Mouse (Mus musculus) embryonic facial prominence, embryonic 10.5 days (tissue): ENCODE results near the gene Stt3b. TPM values are rescaled to one million over a fixed set of nuclear protein-coding genes. Genes with fewer than 3 reads are reported as not detected.
A peak's percentile ranks its signal among the peaks of the same experiment; 100 is the strongest.

ENCODE experiments used
- DNase-seq: peaks from one replicate; pipeline ENCODE4 v3.0.0-alpha.2; 2017; ENCODE audit warnings: low spot score
- H3K27ac ChIP-seq: fragments of 300-500 bp; sonication (generic); replicated peaks from 2 replicates; pipeline ENCODE4 v1.5.1; 2016; ENCODE audit warnings: mild to moderate bottlenecking
- H3K27me3 ChIP-seq: fragments of 300-500 bp; sonication (generic); replicated peaks from 2 replicates; pipeline ENCODE4 v1.6.1; 2016; ENCODE audit warnings: low read depth, mild to moderate bottlenecking; ENCODE audit not compliant: poor library complexity, severe bottlenecking
- H3K36me3 ChIP-seq: fragments of 300-500 bp; sonication (generic); replicated peaks from 2 replicates; pipeline ENCODE4 v1.6.1; 2016; ENCODE audit warnings: mild to moderate bottlenecking, moderate library complexity
- H3K4me1 ChIP-seq: fragments of 300-500 bp; sonication (generic); 2 replicates; pipeline ENCODE4 v1.6.1; 2016
- H3K4me3 ChIP-seq: fragments of 300-500 bp; sonication (generic); 2 replicates; pipeline ENCODE4 v1.5.1; 2016; ENCODE audit warnings: mild to moderate bottlenecking, moderate library complexity
- H3K9me3 ChIP-seq: fragments of 300-500 bp; sonication (generic); 2 replicates; pipeline ENCODE4 v1.6.1; 2016; ENCODE audit warnings: mild to moderate bottlenecking
- WGBS: fragments of 180-500 bp; shearing (Covaris S2); methylation state at CpG from one replicate; pipeline ENCODE4 v1.1.7; 2016; 5-methylcytosine and 5-hydroxymethylcytosine counted together
- polyA plus RNA-seq: library from polyadenylated mRNA; unstranded; fragments of >200 nt; fragmentation: Nextera tagmentation; extraction: Ambion mirVana; gene quantifications from 2 replicates; pipeline ENCODE4 v1.2.1, GENCODE M21; 2016

Gene Stt3b
- 85.4 and 93.6 TPM in 2 replicates for polyA plus RNA-seq

DNA sequence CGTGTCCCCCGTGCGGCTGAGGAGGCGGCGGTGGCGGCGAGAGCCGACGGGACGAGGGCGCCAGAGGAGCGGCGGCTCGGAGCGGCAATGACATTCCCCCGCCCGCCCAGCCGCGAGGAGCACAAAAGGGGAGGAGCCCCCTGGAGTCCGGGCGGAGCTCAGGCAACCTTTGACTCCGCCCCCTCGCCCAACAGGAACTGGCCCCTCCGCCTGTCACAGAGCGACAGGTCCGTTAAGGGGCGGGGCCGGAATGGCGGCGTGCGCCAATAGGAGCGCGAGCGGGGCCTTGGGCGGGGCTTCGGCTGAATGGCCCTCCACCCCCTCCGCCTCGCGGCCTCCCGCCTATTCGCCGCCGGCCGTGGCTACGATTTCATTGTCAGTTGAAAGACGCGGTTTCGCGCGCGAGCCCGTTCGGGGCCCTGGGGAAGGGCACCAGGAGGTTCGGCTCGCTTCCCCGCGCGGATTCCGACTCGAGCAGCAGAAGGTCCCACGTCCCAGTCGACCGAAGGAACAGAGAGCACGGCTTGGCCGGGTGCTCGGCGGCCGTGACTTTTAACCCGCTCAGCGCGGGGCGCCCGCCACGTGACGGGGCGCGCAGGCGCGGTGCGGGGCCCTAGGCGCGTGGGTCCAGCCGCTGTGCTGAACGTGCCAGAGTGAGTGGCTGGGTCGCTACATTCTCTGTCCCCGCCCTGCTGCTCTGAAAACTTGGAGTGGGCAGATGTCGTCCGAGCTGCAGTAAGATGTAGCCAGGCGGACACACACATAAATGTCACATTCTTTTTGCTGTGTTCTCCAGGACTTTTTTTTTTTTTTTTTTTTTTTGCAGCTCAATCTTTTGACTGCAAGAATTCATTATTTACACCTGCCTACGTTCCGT lies at the start of gene Stt3b:
Stt3b (minus strand) TSS at position 76 of the 877 bp plus-strand sequence.
- Histone ChIP-seq H3K9me3 (no peaks in the 10 kb centered on the region), H3K27ac (peak within 1 kb of the TSS; percentile 99), H3K36me3 (no peaks in the 10 kb centered on the region), H3K4me1 (peaks cover 44% of the 10 kb centered on the region), H3K27me3 (no peaks in the 10 kb centered on the region), H3K4me3 (peak within 1 kb of the TSS; percentile 98)
- peak; percentile 100 for DNase-seq
- under 1% methylated on average over 91 of the region's 91 CpGs for WGBS

DNA sequence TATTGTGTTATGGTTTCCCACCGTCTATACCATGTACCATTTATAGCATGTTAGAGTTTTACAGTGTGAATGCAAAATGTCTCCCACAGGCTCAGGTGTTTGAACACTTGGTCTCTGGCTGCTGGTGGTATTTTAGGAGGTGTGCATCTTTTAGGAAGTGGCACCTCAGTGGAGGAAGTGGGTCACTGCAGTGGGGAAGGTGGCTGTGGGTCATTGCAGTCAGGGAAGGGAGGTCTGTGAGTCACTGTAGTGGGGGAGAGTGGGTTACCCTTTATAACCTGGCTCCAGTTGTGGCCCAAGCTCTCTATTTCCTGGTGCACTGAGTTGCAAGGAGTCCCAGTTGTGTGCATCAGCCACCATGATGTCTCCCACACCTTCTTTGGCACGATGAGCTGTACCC lies 48.2 kb upstream of the Stt3b start:
- Histone ChIP-seq H3K27ac (no peak overlapping the region), H3K36me3 (no peaks in the 10 kb centered on the region), H3K27me3 (no peaks in the 10 kb centered on the region), H3K4me1 (peaks cover 20% of the 10 kb centered on the region), H3K4me3 (no peak overlapping the region), H3K9me3 (no peaks in the 10 kb centered on the region)
- DNase-seq = no peak
- WGBS = 89% methylated on average over 2 of the region's 2 CpGs

- no peak overlapping the region for H3K27ac ChIP-seq
- DNase-seq = no peak
- H3K4me3 ChIP-seq = no peak overlapping the region
- H3K27me3 ChIP-seq = no peaks in the 10 kb centered on the region
- H3K9me3 ChIP-seq = no peaks in the 10 kb centered on the region
- WGBS = 91% methylated on average over 1 of the region's 1 CpGs
- H3K4me1 ChIP-seq = peaks cover 20% of the 10 kb centered on the region
- H3K36me3 ChIP-seq = no peaks in the 10 kb centered on the region
Measured at GRCm38 (mm10) chr9:115357996-115358395, 47.8 kb upstream of the Stt3b start.

GRCm38 (mm10) chr9:115356731-115357458 lies 46.7 kb upstream of the Stt3b start:
- peak; percentile 45 for DNase-seq
- peak overlapping the region; percentile 48 for H3K27ac ChIP-seq
- no peak overlapping the region for H3K4me3 ChIP-seq
- no peaks in the 10 kb centered on the region for H3K9me3 ChIP-seq
- no peaks in the 10 kb centered on the region for H3K27me3 ChIP-seq
- no peaks in the 10 kb centered on the region for H3K36me3 ChIP-seq
- H3K4me1 ChIP-seq = peaks cover 20% of the 10 kb centered on the region
- WGBS = 37% methylated on average over 19 of the region's 19 CpGs

- H3K9me3 ChIP-seq = no peaks in the 10 kb centered on the region
- 0 out of 2 replicates have a peak overlapping the region, but pooled peaks have one; percentile 48 for H3K27ac ChIP-seq
- DNase-seq = no peak
- no peaks in the 10 kb centered on the region for H3K27me3 ChIP-seq
- H3K36me3 ChIP-seq = no peaks in the 10 kb centered on the region
- WGBS = 47% methylated on average over 5 of the region's 5 CpGs
- peaks cover 20% of the 10 kb centered on the region for H3K4me1 ChIP-seq
- H3K4me3 ChIP-seq = no peak overlapping the region
Measured at GRCm38 (mm10) chr9:115355972-115356371, 45.8 kb upstream of the Stt3b start.

- Histone ChIP-seq H3K36me3 (no peaks in the 10 kb centered on the region), H3K9me3 (no peaks in the 10 kb centered on the region), H3K27ac (no peak overlapping the region), H3K27me3 (no peaks in the 10 kb centered on the region), H3K4me3 (no peak overlapping the region), H3K4me1 (peaks cover 9% of the 10 kb centered on the region)
- WGBS = 85% methylated on average over 4 of the region's 4 CpGs
- DNase-seq = no peak
Measured at GRCm38 (mm10) chr9:115349741-115350512, 39.7 kb upstream of the Stt3b start.

DNA sequence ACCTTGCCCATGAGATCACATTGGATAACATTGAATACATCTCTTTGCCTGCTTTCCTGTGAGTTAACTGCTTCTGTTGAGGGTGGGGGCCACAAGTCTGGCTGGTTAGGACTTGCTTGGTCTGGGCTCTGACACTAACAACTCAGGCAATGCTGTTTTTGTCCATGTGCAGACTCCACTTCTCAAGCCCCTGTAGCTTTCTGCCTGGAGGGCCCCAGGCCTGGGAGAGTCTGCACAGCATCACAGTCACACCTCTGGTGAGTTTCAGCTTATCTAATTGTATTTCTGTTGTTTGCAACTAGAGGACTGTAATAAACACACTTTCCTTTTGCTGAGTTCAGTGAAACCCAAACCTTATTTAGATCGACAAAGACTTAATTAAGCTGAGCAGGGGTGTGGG lies 38.9 kb upstream of the Stt3b start:
- H3K9me3 ChIP-seq = no peaks in the 10 kb centered on the region
- H3K36me3 ChIP-seq = no peaks in the 10 kb centered on the region
- 54% methylated on average over 1 of the region's 1 CpGs for WGBS
- H3K27ac ChIP-seq = no peak overlapping the region
- H3K4me1 ChIP-seq = peaks cover 9% of the 10 kb centered on the region
- H3K4me3 ChIP-seq = no peak overlapping the region
- H3K27me3 ChIP-seq = no peaks in the 10 kb centered on the region
- DNase-seq = no peak

DNA sequence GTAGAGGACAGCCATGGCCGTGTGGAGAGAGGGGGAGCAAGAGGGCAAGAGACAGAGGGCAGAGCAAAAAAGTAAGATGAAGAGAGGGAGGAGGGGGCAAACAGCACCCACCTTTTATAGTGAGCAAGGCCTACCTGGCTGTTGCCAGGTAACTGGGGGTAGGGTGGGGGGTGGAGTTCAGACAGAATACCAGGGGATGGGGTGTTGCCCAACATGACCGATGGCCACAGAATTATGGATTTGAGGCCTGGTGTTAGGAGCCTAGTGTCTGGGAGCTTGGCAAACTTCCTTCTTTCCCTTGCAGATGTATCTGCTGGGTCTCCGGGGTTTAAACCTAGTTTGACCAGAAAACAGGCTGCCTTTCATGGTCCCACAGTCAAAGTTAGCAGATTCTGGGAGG lies 34.7 kb upstream of the Stt3b start:
- Histone ChIP-seq H3K4me3 (no peak overlapping the region), H3K27ac (no peak overlapping the region), H3K9me3 (no peaks in the 10 kb centered on the region), H3K4me1 (peaks cover 16% of the 10 kb centered on the region), H3K36me3 (no peaks in the 10 kb centered on the region), H3K27me3 (no peaks in the 10 kb centered on the region)
- DNase-seq = no peak
- 78% methylated on average over 3 of the region's 3 CpGs for WGBS

GRCm38 (mm10) chr9:115341576-115341975 lies 31.4 kb upstream of the Stt3b start:
- WGBS = 75% methylated on average over 9 of the region's 9 CpGs
- H3K27me3 ChIP-seq = no peaks in the 10 kb centered on the region
- H3K9me3 ChIP-seq = no peaks in the 10 kb centered on the region
- peaks cover 15% of the 10 kb centered on the region for H3K4me1 ChIP-seq
- no peaks in the 10 kb centered on the region for H3K36me3 ChIP-seq
- DNase-seq = no peak
- no peak overlapping the region for H3K27ac ChIP-seq
- H3K4me3 ChIP-seq = no peak overlapping the region

DNA sequence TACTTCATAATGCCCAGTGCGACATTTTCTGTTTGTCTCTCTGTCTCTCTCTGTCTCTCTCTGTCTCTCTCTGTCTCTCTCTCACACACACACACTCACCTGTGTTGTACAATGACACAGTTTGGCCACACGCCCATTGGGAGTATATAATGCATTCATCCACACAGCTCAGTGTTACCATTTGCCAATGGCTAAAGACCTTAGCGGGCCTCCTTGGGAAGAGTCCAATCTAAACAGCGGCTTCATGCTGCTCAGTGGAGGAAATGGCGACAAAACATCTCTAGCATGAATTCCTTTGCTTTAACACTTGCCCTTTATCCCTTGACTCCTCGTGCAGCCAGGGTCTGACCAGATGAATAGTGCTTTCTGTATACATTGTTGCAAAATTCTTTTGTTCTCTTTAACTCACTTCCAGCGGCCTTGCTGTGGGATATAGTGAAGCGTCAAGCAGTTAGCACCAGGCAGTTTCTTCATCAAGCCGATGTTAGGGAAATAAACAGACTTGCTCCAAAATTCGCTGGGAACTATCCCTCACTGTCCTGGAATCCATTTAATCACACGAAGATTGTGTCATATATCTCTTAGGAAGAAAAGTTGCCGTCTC lies 30.1 kb upstream of the Stt3b start:
- H3K4me1 ChIP-seq = peaks cover 12% of the 10 kb centered on the region; the same call in 1 of the 2 replicates
- no peaks in the 10 kb centered on the region for H3K36me3 ChIP-seq
- no peaks in the 10 kb centered on the region for H3K9me3 ChIP-seq
- WGBS = 64% methylated on average over 12 of the region's 12 CpGs
- DNase-seq = no peak
- no peak overlapping the region for H3K4me3 ChIP-seq
- H3K27ac ChIP-seq = no peak overlapping the region
- H3K27me3 ChIP-seq = no peaks in the 10 kb centered on the region

DNA sequence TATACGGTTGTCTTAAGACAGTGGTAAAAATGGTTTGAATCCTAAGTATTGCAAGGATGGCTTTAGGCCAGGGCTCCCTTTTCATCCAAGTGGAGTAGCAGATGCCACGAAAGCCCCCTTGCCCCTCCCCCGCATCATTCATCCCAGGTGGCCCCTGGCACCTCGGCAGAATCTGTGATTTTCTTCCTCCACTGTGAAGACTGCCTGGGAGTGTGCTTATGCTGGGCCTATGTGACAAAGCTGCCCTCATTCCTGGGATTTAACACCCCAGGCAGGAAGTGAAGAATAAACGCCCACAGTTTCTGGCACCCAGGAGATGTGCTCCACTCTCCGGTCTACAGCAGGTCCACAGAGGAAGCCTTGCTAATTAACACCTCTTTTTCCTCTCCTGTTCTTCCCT lies 28.6 kb upstream of the Stt3b start:
- no peak overlapping the region for H3K27ac ChIP-seq
- H3K36me3 ChIP-seq = no peaks in the 10 kb centered on the region
- no peaks in the 10 kb centered on the region for H3K9me3 ChIP-seq
- peaks cover 12% of the 10 kb centered on the region; the same call in 1 of the 2 replicates for H3K4me1 ChIP-seq
- no peak for DNase-seq
- no peaks in the 10 kb centered on the region for H3K27me3 ChIP-seq
- WGBS = 52% methylated on average over 6 of the region's 6 CpGs
- no peak overlapping the region for H3K4me3 ChIP-seq

GRCm38 (mm10) chr9:115333016-115333415 lies 22.8 kb upstream of the Stt3b start:
- H3K27me3 ChIP-seq = no peaks in the 10 kb centered on the region
- H3K4me3 ChIP-seq = no peak overlapping the region
- no peak overlapping the region for H3K27ac ChIP-seq
- DNase-seq = no peak
- no peaks in the 10 kb centered on the region for H3K36me3 ChIP-seq
- 78% methylated on average over 12 of the region's 12 CpGs for WGBS
- H3K4me1 ChIP-seq = peaks cover 4% of the 10 kb centered on the region
- no peaks in the 10 kb centered on the region for H3K9me3 ChIP-seq
